Mouse (Mus musculus) midbrain, embryonic 14.5 days (tissue): ENCODE results near the gene Ccdc88a. TPM values are rescaled to one million over a fixed set of nuclear protein-coding genes. Genes with fewer than 3 reads are reported as not detected.
"Not testable (repeated sequence)": the region's sequence is repeated elsewhere in the genome, so short reads cannot be mapped to it uniquely, and the experiment has no call there.

ENCODE experiments used
- ATAC-seq: fragments of 200-750 bp; cut with Nextera tagmentation; 2 replicates; pipeline ENCODE4 v1.8.0; 2017; ENCODE audit warnings: moderate number of reproducible peaks, moderate library complexity; ENCODE audit not compliant: low FRiP score, low TSS enrichment
- DNase-seq: peaks from one replicate; pipeline ENCODE4 v3.0.0-alpha.2; 2015
- H3K27ac ChIP-seq: fragments of 300-500 bp; sonication (generic); replicated peaks from 2 replicates; pipeline ENCODE4 v1.5.1; 2014; ENCODE audit warnings: mild to moderate bottlenecking, low read depth, low read length, moderate library complexity
- H3K27me3 ChIP-seq: fragments of 300-500 bp; sonication (generic); 2 replicates; pipeline ENCODE4 v1.6.1; 2014; ENCODE audit warnings: low read length, control low read depth, mixed read lengths; ENCODE audit not compliant: control insufficient read depth, insufficient read depth
- H3K36me3 ChIP-seq: fragments of 300-500 bp; sonication (generic); 2 replicates; pipeline ENCODE4 v1.6.1; 2014; ENCODE audit warnings: low read length, control low read depth; ENCODE audit not compliant: control insufficient read depth, insufficient read depth
- H3K4me1 ChIP-seq: fragments of 300-500 bp; sonication (generic); 2 replicates; pipeline ENCODE4 v1.6.1; 2014; ENCODE audit warnings: mild to moderate bottlenecking, antibody characterized with exemption, low read length, control low read depth; ENCODE audit not compliant: control insufficient read depth, insufficient read depth
- H3K4me2 ChIP-seq: fragments of 300-500 bp; sonication (generic); 2 replicates; pipeline ENCODE4 v1.6.1; 2014; ENCODE audit warnings: mild to moderate bottlenecking, low read length, moderate library complexity
- H3K4me3 ChIP-seq: fragments of 300-500 bp; sonication (generic); replicated peaks from 2 replicates; pipeline ENCODE4 v1.5.1; 2014; ENCODE audit warnings: low read depth, low read length
- H3K9ac ChIP-seq: fragments of 300-500 bp; sonication (generic); replicated peaks from 2 replicates; pipeline ENCODE4 v1.6.1; 2014; ENCODE audit warnings: mild to moderate bottlenecking, low read length, moderate library complexity
- H3K9me3 ChIP-seq: fragments of 300-500 bp; sonication (generic); 2 replicates; pipeline ENCODE4 v1.6.1; 2016; ENCODE audit warnings: low read length, control low read depth, mixed read lengths; ENCODE audit not compliant: control insufficient read depth
- WGBS: fragments of 180-500 bp; shearing (Covaris S2); extraction: QIAGEN DNeasy Blood & Tissue Kit; methylation state at CpG from one replicate; pipeline ENCODE4 v1.1.7; 2014; 5-methylcytosine and 5-hydroxymethylcytosine counted together
- polyA plus RNA-seq: library from polyadenylated mRNA; unstranded; fragments of >200 nt; fragmentation: Nextera tagmentation; extraction: Ambion mirVana; gene quantifications from 2 replicates; pipeline ENCODE4 v1.2.1, GENCODE M21; 2014

Ccdc88a gene
- polyA plus RNA-seq, 1 experiment from 2014 or later: 73.3 TPM

DNA sequence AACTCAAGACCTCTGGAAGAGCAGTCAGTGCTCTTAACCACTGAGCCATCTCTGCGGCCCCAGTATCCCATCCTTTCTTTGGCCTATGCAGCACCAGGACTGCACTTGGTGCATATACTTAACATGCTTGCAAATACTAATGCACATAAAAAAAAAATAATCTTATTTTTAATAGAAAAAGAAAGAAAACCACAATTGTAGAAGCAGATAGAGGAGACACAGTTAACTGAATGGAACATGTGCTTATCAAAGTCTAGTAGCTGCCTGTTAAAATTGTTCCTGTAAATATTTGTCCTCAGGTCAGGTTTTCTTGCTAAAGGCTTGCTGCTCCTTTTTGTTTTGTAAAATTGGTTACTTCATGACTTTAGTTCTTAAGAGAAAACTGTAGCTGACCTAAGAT, 164.7 kb downstream of the Ccdc88a start:
- peaks cover 74% of the 10 kb centered on the region for H3K36me3 ChIP-seq
- no peak for ATAC-seq
- no peak for DNase-seq
- no peak overlapping the region for H3K9ac ChIP-seq
- H3K4me2 ChIP-seq: no peak overlapping the region
- 96% methylated on average over 1 of the region's 1 CpGs for WGBS
- no peaks in the 10 kb centered on the region for H3K9me3 ChIP-seq
- no peaks in the 10 kb centered on the region for H3K27me3 ChIP-seq
- no peaks in the 10 kb centered on the region for H3K4me1 ChIP-seq
- no peak overlapping the region for H3K4me3 ChIP-seq
- no peak overlapping the region for H3K27ac ChIP-seq

- Histone ChIP-seq H3K4me2 (no peak overlapping the region), H3K4me3 (no peak overlapping the region), H3K27me3 (no peaks in the 10 kb centered on the region), H3K9ac (no peak overlapping the region), H3K27ac (no peak overlapping the region), H3K4me1 (peaks cover 9% of the 10 kb centered on the region; the same call in 1 of the 2 replicates), H3K9me3 (no peaks in the 10 kb centered on the region), H3K36me3 (peaks cover 58% of the 10 kb centered on the region)
- DNase-seq: no peak
- ATAC-seq: no peak
- WGBS: 88% methylated on average over 3 of the region's 3 CpGs
These were observed 170.9 kb downstream of the Ccdc88a start for GRCm38 (mm10) chr11:29544225-29544945.

- not testable (repeated sequence) for H3K9ac ChIP-seq, H3K4me2 ChIP-seq, H3K9me3 ChIP-seq, H3K4me3 ChIP-seq, ATAC-seq, DNase-seq, H3K4me1 ChIP-seq, H3K27ac ChIP-seq, H3K27me3 ChIP-seq
- whole genome bisulfite sequencing: 94% methylated on average over 4 of the region's 4 CpGs
- H3K36me3 ChIP-seq: peaks cover 53% of the 10 kb centered on the region
These were observed 171.8 kb downstream of the Ccdc88a start for GRCm38 (mm10) chr11:29545150-29545752.

GRCm38 (mm10) chr11:29546297-29546696, 172.8 kb downstream of the Ccdc88a start:
- not testable (repeated sequence) for H3K27me3 ChIP-seq, H3K9ac ChIP-seq, DNase-seq, H3K27ac ChIP-seq, ATAC-seq, H3K4me1 ChIP-seq, H3K4me3 ChIP-seq, H3K9me3 ChIP-seq, H3K4me2 ChIP-seq
- peaks cover 43% of the 10 kb centered on the region for H3K36me3 ChIP-seq
- WGBS: 92% methylated on average over 2 of the region's 2 CpGs

GRCm38 (mm10) chr11:29546762-29547161, 173.3 kb downstream of the Ccdc88a start:
- no peak overlapping the region for H3K27ac ChIP-seq
- H3K9ac ChIP-seq: peak overlapping the region; percentile 82
- H3K4me1 ChIP-seq: peaks cover 9% of the 10 kb centered on the region; the same call in 1 of the 2 replicates
- H3K4me2 ChIP-seq: peak overlapping the region; percentile 77
- H3K36me3 ChIP-seq: peaks cover 38% of the 10 kb centered on the region
- WGBS: 25% methylated on average over 2 of the region's 2 CpGs
- no peak for ATAC-seq
- no peak for DNase-seq
- H3K27me3 ChIP-seq: no peaks in the 10 kb centered on the region
- peak overlapping the region; percentile 75 for H3K4me3 ChIP-seq
- H3K9me3 ChIP-seq: no peaks in the 10 kb centered on the region

DNA sequence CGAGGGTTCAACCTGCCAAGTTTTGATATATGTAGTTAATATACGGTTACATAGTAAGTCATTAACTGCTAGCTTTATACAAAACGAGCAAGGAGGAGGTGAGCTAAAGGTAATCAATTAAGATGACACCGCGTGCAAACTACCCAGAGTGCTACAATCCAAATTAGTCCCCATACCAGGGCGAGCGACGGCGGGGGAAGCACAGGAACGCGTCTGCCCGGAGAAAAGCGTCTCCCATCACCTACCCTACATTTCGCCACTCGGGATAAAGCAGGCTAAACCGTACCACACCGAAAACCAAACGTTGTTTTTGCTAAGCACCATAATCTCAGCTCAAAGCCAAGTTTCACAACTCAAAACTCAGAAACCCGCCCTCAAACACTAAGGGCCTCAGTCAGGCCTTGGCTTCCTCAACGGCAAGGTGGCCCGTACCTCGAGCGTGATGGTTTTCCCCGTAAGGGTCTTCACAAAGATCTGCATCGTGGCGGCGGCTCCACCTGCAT, 173.8 kb downstream of the Ccdc88a start:
- peak overlapping the region; percentile 75 for H3K4me3 ChIP-seq
- H3K27ac ChIP-seq: peak overlapping the region; percentile 72
- DNase-seq (no peak), ATAC-seq (peak; percentile 47)
- no peaks in the 10 kb centered on the region for H3K27me3 ChIP-seq
- peak overlapping the region; percentile 82 for H3K9ac ChIP-seq
- H3K9me3 ChIP-seq: no peaks in the 10 kb centered on the region
- peaks cover 33% of the 10 kb centered on the region for H3K36me3 ChIP-seq
- H3K4me1 ChIP-seq: peaks cover 9% of the 10 kb centered on the region; the same call in 1 of the 2 replicates
- H3K4me2 ChIP-seq: peak overlapping the region; percentile 77
- WGBS: under 1% methylated on average over 27 of the region's 27 CpGs

DNA sequence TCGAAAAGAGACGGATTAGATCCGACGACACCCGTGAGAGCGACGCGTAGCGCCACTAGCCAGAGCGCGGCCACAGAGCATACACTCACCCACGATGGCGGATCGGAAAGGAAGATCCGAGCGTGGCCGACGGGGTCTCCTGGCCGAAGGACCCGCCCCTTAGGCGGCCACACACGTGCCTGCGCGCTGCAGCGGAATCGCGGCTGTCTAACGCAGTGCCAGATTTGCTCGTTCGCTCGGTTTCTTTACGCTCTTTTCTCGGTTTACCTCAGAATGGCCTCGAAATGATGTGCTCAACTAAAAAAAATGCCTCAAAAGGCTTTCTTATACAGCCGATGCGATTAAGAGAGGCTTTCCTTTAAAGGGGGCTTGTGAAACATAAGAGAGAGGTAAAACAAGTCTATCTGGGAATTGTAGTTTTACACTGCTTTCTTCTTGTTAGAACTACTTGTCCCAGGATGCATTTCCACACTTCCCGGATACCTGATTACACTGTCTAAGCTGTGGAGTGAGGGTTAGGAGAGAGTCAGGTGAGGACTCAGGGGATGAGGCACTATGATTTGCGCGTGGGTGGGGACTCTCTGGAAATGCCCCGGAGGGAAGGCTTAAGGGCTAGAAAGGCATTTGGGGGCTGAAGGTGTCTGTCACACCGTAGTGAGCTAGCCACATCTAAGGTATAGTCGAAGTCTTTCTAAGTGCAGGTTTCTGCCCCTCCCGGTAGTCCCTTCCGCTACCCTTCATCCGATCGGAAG, 174.5 kb downstream of the Ccdc88a start, which contains the start of the genes Clhc1 and Rps27a:
TSS of gene Clhc1 (plus strand) at position 199 of the 752 bp plus-strand sequence.
TSS of gene Rps27a (minus strand) at position 358 of the 752 bp plus-strand sequence.
- WGBS: under 1% methylated on average over 46 of the region's 46 CpGs
- peak within 1 kb of the TSS; percentile 77 for H3K4me2 ChIP-seq
- DNase-seq: peak; percentile 96
- H3K4me3 ChIP-seq: peak within 1 kb of the TSS; percentile 75
- H3K9ac ChIP-seq: peak within 1 kb of the TSS; percentile 82
- peaks cover 9% of the 10 kb centered on the region; the same call in 1 of the 2 replicates for H3K4me1 ChIP-seq
- H3K36me3 ChIP-seq: peaks cover 30% of the 10 kb centered on the region
- ATAC-seq: peak; percentile 98
- peak within 1 kb of the TSS; percentile 72 for H3K27ac ChIP-seq
- H3K9me3 ChIP-seq: no peaks in the 10 kb centered on the region
- H3K27me3 ChIP-seq: no peaks in the 10 kb centered on the region
